Mouse (Mus musculus) embryo, embryonic 10 days (tissue): ENCODE results near the gene Macf1.
"Not testable (repeated sequence)": the region's sequence is repeated elsewhere in the genome, so short reads cannot be mapped to it uniquely, and the experiment has no call there.

ENCODE experiments used
- DNase-seq: peaks from one replicate; pipeline ENCODE4 v3.0.0-alpha.2; 2015; ENCODE audit warnings: low spot score

Macf1 gene

DNA sequence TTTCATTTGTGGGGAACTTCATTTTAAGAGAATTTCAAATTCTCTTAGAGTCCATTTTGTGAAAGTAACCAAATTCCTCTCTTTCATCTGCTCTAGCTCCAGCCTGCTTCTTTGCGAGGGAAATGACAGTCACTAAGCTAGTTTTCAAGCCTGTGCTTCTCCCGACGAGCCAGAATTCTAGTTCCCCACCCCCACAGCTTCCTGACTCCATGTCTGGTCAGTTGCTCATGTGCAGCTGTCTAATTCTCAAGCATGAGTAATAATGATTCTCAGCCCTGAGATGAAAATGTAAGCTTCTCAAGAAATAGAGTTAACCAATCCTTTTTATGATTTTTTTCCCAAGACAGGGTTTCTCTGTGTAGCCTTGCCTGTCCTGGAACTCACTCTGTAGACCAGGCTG, 236.9 kb downstream of the Macf1 start:
- DNase-seq = peak; percentile 9

DNA sequence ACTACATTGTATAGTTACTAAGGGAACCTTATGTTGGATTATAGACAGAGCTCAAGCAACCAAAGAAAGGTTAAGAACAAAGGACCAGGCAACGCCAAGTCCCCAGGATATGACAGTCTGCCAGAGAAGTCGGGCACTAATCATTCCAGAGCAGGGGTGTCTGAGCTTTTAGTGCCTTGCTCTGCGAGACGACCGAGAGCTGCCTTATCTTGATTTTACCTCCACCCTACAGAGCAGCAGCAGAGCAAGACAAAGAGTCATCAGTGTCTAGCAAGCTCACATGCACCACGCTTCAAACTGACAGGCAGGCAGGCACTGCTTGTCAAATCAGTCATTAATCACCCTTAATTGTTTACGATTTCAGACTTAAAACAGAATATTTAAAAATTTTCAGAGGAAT, 237.4 kb downstream of the Macf1 start:
- DNase-seq = no peak

DNA sequence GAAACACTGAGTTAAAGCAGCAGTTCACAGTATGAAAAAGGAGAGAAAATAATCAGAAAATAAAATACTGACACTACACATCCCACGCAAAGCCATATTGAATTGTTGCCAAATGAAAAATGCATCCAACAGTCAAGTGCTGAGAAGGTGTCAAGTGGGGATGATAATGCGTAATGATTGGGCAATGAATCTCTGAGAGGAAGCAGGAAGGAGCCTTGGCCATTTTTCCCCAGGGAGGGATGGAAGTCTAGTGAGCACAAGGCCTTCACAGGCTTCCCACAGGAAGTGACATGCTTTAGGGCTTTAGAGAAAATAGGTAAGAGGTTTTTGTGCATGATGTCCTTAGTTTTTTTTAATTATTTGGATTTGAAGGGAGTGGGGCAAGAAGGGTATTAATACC, 237.9 kb downstream of the Macf1 start:
- DNase-seq = not testable (repeated sequence)

DNA sequence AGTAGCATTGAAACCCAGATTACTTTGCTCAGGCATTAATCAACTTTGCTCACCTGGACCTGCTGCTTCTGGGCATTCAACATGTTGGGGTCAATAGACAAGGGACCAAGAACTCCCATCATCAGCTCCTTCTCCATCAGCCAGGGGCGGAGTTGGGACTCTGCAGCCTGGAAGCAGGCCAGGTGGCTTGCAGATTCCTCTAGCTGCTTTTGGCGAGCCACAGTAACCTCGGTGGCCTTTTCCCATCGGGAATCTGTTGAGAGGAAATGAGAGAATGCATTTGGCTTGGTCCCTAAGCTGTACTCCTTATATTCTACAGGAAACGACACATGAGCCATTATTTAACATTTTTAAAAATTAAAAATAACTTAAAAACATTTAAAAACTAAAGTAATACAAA, 245.7 kb downstream of the Macf1 start:
- no peak for DNase-seq

DNA sequence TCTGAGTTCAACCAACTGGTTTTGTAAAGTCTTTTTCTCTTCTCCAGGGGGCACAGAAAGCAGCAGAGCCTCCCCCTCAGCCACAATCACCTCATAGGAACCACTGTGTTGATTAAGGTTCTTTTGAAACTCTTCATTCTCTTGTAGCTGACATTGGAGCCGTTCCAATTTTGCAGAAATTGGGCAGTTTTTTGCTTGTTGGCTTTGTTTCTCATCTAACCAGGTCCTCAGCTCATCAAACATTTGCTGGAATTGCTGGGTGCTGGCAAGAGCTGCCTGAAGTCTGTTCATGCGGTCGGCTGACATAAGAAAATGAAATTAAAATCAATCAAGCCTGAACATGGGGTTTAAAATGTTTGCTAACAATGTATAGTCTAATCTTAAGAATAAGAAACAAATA, 251.0 kb downstream of the Macf1 start:
- no peak for DNase-seq

DNA sequence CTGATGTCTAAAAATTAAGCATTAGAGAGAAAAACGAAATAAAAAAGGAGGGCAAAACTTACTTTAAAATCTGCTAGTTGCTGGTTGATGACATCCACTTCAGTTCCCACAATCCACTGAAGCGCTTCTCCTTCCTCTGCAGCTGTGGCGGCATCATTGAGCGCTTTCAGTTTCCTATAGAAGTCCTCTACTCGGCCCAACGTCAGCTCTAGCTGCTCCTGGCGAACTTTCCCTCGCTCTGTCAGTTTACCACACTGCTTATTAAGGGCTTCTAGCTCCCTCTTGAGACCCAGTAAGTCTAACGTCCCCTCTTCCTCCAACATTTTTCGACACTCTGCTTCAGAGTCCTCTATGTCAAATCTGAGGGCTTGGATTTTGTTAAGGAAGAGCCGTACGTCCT, 252.2 kb downstream of the Macf1 start:
- no peak for DNase-seq

DNA sequence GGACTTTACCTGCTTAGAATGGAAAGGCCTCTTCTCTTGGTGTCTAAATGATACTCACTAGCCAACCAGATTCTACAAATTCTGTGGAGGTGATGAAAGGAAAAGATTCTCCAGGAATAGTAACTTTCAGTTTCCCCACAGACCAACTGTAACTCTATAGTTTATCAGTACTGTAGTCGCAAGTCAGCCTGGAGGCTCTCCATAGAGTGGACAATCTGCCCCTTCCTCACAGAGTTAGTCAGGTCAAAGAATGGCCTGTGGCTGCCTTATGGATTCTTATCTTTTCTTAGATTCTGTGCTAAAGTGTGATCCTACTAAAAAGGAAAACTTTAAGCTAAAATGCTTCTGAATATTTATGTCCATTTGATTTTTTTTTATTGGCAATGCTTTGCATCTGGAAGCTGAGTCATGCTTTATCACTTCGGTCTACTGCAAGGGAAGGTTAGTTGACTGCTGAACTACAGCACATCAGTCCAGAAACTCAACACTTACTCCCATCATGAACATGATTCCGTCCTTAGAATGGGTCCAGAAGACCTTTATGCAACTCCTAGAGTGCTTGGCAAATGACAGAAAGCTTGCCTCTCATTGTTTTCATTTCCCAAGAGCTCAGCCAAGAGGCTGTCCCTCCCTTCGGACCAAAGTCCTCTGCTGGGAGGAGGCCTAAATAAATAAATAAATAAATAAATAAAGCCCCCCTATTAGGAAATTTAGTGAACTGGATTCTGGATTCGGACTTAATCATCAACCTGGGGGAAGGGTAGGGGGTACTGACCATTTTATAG, 256.1 kb downstream of the Macf1 start:
- no peak for DNase-seq

DNA sequence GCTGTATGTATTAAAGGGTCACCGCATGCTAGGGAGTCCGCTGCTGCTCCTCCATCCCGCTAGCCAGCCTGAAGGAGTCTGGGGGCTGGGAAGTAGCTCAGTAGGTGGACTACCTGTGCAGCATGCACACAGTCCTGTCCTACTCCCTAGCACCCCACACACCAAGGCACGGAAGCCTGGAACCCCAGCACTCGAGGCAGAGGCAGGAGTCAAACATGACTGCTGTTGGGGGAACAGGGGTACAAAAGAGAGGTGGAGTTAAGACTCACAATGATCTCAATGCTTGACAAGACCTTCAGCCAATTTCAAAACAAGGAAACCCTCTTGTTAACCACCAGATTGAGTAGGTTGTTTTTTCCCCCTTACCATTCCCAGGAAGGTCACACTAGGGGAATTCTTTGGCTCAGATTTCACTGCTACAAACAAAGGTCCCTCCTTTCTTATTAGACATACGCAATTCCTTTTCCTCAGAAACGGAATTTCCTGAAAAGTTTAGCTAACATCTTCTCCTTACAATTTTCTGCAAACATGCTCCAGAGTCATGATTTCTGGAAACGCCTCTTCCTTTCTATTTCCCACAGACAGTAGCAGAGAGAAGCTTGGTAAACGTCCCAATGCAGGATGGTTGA, 256.8 kb downstream of the Macf1 start:
- DNase-seq = no peak

DNA sequence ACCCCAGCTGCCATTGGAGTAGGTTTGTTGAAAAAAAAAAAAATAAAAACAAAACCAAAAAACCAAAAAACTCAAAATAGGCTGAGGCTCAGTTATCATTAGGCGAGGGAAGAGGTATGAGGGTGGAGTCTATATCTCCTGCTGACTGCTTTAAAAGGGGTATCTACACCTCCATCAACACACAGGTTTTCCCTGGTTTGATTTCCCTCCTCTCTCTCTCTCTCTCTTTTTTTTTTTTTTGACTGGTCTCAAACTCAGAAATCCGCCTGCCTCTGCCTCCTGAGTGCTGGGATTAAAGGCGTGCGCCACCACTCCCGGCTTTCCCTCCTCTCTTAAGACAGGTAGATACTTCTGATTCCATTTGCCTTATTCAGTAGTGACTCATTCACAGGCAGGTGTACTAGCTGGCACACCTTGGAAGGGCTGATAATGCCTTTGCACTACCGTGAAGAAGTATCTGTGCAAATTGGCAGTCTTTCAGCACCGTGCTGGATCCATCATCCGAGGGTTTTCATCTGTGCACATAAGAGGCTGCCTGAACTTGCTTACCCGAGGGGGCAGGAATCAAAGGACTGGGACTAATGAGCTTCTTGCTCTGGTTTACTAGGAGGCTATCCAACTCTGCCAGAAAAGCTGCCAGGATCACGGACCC, 257.6 kb downstream of the Macf1 start:
- DNase-seq = no peak

DNA sequence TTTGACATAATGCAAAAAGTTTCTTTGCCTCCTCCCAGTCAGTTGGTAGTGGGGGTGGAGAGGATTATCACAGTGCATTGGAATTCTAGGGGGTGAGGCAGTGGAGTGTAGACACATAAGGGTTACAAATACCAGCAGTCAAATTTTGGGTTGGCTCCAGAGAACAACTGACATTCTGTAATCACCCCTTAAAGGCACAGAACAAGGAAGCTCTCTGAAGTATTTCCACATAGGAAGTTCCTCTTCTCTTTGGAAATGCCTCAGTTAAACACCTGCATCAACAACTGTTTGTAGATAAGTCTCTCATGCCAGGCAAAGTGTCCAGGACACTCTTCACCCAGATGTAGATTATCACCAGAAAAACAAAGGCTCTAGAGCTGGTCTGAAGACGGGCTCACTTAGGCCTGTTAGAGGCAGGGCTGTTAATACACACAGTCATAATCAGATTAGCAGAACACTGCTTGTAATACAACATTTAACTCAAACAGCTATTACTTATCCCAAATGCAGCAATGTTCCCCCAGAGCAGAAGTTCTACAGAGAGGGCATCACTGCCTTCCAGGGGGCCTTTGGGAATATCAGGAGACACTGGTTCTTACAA, 258.4 kb downstream of the Macf1 start:
- no peak for DNase-seq

DNA sequence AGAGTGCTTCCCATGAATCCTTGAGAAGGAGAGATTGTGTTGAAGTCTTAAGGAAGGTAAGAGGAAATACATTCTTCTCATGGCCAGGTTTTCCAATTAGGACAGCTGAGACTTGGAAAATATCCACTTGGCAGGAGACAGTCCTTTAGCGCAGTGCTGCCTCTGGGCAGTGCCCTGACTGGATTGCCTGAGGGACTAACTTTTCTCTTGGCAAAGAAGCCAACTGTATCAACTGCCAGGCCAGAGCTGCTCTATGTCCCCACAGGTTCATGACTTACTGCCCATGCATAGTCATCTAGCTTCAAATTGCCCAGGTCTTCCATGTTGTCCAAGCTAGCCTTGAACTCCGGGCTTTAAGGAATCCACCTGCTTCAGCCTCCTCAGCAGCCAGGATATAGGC, 260.1 kb downstream of the Macf1 start:
- no peak for DNase-seq

DNA sequence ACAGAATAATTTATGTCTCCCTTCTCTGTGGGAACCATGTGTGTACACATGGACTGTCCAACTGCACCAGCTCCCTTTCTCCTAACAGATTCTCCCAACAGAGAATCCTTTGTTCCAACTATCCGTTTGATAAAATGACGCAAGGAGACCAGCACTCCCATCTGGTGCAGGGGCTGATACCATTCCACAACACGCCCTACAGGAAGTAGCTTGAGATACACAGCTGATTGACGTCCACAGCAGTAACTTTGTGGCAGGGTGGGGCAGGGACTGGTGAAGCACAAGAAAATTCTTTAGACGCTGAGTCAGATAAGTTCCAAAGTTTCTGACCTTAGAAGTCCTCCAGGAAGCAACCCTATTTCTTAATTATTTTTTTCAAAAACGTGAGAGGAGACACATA, 261.3 kb downstream of the Macf1 start:
- peak; percentile 32 for DNase-seq

DNA sequence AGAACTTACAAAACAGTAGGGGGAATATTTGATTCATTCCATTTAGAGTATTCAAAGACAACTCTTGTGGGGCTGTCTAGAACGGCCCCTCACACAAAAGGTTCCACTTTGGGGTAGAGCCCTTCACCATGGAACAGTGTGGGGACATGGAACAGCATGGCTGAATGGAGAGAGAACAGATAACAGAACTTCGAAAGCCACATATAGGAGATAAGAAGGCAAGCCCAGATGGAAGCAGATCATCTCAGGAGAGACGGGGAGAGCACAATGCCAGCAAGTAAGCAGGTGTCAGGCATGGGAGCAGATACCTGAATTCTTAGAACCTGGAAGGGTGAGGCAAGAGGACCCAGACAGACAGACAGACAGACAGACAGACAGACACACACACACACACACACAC, 266.1 kb downstream of the Macf1 start:
- DNase-seq = no peak

DNA sequence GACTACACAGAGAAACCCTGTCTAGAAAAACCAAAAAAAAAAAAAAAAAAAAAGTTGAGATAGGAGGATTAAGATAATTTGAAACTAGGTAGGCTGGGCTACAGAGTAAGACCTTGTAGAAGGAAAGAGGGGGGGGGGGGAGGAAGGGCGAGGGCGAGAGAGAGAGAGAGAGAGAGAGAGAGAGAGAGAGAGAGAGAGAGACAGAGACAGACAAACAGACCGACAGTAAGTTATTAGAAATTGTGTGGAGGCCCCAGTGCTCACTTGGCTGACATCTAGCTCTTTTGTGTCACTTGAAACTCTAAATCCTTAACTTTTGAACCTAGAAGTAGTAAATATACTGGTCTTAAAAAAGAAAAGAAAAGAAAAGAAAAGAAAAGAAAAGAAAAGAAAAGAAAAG, 266.7 kb downstream of the Macf1 start:
- DNase-seq = no peak

DNA sequence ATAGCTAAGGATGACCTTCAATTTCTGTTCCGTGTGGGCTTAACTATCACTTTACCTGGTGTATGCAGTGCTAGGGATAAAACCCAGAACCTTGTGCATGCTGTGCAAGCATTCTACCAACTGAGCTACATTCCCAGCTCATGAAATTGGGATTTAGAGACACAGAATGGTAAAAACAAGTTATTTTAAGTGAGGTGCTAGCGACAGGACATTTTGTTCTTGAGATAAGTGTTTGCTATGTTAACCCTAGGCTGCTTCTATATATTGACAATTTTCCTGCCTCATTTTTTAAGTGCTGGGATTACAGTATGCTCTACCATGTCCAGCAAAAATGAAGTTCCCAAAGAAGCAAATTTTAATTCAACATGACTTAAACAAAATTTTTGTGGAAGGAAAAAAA, 267.3 kb downstream of the Macf1 start:
- DNase-seq = no peak

DNA sequence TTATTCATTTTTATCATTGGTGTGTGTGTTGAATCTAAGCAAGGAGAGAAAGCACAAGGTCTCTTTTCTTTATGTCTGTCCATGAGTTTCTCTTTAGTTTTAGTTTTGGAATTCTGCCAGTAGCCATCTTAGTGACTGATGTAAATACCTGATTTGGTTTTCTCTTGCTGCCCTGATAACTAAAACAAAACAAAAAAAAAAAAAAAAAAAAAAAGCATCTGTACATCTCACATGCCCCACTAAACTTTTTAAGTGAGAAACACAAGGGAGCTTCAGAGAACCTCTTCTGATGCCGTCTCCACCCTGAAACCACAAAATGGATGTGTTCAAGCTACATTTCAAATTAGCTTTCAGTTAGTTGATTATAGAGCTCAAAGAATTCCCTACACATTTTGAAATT, 268.6 kb downstream of the Macf1 start:
- no peak for DNase-seq

DNA sequence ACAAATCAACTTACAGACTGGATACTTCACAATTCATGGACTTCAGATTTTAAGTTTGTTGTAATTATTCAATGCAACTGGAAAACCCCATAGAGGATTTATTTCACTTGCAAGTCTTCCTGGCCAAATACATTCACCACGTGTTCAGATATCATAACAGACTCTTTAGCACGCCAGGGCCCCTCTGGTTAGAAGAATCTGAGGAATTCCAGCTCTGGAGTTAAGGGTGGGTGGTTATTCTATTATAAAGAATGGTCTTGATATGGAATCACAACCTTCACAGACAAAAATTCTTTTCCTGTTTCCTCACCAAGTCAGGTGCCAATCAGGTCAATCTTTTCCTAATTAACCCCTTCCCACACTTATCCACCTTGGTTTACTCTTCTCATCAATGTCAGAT, 270.3 kb downstream of the Macf1 start:
- DNase-seq = no peak

DNA sequence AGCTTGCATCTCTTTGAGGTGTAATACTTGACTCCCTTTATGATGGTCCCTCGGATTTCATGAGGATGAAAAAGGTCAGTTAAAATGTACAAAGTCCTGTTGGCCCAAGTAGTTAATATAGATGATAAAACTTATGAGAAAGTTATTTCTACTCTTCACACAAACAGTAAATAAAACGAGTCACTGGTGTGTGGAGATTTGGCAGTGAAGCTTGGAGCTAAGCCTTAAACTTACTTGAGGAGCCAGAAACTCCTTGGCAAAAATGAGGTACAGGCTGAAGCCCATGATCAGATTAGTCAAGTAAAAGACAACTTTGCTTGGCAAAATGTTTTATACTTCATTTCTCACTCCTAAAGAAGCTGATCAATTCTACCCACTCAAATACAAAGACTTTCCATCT, 271.2 kb downstream of the Macf1 start:
- no peak for DNase-seq

DNA sequence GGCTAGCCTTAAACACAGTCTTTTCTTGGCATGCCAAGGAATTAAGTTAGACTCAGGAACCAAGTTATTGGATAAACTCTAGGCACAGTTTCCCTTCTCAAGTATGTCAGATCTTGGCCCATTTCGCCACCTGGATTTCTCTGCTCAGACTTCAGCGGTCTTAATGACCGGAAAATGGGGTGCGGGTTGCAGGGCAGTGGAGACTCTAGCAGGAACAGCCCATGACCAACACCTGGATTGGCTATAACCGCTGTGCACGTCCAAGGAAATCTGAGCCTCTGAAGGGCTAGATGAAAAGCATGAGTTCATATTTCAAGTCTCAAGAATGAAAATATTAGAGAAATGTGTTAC, 271.7 kb downstream of the Macf1 start:
- peak; percentile 71 for DNase-seq

DNA sequence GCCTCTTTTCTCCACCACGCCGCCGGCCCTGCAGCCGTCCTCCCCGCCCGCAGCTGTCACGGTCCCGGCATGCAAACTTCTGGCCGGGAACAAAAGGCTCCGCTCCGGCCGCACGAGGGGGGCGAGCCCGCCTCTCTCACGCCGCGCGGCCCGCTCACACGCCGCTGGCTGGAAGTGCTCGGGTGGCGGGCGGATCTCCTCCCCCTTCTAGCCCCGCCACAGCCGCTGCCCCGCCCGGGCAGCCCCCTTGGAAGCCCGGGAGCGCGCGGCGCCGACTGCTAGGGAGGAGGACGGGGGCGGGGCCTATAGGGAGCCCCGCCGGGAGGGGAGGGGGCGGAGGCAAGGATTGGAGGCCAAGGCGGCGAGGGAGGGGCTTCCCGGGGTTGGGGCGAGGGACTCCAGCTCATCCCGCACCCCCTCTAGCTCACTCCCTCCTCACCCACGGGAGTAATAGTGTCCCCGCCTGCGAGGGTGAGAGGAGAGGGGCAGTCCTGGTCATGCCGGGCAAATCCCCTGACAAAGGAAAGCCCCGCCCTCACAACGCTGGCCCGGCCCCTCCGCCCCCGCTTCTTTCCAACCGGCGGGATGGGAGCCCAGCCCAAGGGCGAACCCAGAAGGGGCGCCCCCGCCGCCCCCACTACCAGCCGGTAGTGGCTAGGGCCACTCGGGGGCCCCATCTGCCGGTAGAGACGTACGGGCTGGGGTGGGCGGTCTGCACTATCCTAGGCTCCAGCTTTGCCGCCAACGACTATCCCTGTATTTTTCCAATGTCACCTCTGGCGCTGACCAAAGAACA, 272.2 kb downstream of the Macf1 start:
- DNase-seq = peak; percentile 95

DNA sequence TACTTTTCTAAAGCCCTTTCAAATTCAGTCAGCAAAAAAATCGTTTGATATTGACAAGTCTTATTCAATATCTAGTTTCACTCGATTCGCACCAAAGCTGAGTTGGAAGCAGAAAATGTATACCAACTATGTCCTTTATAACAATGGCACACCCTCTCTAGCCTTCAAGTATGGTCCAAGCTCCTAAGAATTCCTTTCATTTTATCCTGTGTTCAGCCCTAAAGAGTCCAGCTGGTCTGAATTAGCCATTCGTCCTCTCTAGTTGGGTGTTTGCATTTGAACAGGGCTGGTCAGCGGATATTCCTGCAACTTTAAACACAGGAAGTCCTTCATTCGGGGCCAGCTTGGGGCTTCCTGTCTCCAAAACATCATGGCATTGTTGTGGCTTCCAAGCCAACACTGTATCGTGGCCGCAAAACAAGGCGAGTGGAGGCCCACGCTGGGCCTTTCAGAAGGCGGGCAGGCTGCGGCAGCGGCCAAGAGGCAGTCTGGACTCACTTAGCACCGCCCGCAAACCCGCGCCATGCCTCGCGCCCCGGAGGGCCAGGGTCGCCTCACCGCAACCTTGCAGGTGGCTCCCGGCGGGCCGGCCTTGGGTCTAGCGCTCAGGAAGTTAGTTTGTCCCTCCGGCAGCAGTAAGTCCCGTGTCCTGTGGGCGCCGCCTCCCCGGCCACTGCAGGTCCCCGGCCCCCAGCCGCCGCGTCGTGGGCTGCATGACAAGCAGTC, 273.0 kb downstream of the Macf1 start:
- DNase-seq = peak; percentile 75

DNA sequence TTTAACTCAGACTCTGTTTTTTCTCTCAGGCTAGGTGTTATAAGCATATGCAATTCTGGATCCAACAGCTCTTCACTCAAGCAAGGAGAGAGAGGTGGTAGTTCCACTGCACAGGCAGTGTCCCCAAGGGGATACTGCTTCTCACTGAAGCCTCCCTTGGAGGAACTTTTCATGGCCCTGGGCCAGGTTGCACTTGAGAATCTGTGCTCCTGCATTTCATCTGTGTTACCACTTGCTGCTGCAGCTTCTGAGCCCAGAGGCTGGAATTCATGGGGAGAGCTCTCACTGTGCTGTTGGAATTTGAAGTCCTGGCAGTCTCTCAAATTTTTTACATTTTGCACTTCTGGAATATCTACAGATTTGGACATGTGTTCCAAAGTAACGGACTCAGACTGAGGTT, 274.4 kb downstream of the Macf1 start:
- DNase-seq = no peak
